Mouse (Mus musculus) cerebellum, adult 2 months (tissue): ENCODE measurements around the gene Tdrd1.

Experiments used
- CTCF ChIP-seq: fragments of 200-500 bp; IDR thresholded peaks from 2 replicates; pipeline ENCODE4 v1.5.1; 2011; ENCODE audit warnings: low read depth, mild to moderate bottlenecking, control low read depth, low read length, moderate library complexity, borderline replicate concordance; ENCODE audit not compliant: insufficient read depth
- POLR2A ChIP-seq: fragments of 200-500 bp; IDR thresholded peaks from 2 replicates; pipeline ENCODE4 v1.6.1; 2011; ENCODE audit warnings: low read length, control low read depth, borderline replicate concordance; ENCODE audit not compliant: insufficient read depth

- TF ChIP-seq CTCF (no peak), POLR2A (no peak)
Measured at GRCm38 (mm10) chr19:56800226-56800625, 25.8 kb upstream of the Tdrd1 start.
